Mouse (Mus musculus): ENCODE measurements around the gene Ythdf2. TPM values are rescaled to one million over a fixed set of nuclear protein-coding genes. Genes with fewer than 3 reads are reported as not detected.

Ythdf2 gene
- polyA plus RNA-seq, 1 experiment = 24.5 TPM

- H3K4me3 ChIP-seq (ENCODE audit: insufficient read depth, poor library complexity, severe bottlenecking) = no peak within 1 kb of the TSS
- no peaks in the 10 kb centered on the region for H3K36me3 ChIP-seq (ENCODE audit: control insufficient read depth, insufficient read depth)
- H3ac ChIP-seq (ENCODE audit: control insufficient read depth, insufficient read length, low read depth) = no peak within 1 kb of the TSS
- H3K79me2 ChIP-seq (ENCODE audit: control insufficient read depth, insufficient read depth) = no peaks in the 10 kb centered on the region
- TF ChIP-seq MAX (IDR thresholded peaks at IDR 0.05) (no peak), USF1 (IDR thresholded peaks at IDR 0.05; ENCODE audit: low read depth) (no peak), CEBPB (IDR thresholded peaks at IDR 0.05; ENCODE audit: low read depth) (no peak), MYOD1 (IDR thresholded peaks at IDR 0.05; ENCODE audit: control insufficient read depth, insufficient read length, low read depth) (no peak), FOSL1 (IDR thresholded peaks at IDR 0.05; ENCODE audit: insufficient read depth, low read length, poor library complexity, severe bottlenecking) (no peak), CTCF (IDR thresholded peaks at IDR 0.05; ENCODE audit: control insufficient read depth, insufficient read depth, insufficient read length) (no peak), MYOG (IDR thresholded peaks at IDR 0.05; ENCODE audit: control insufficient read depth, extremely low read depth, insufficient read length) (no peak)
- no peaks in the 10 kb centered on the region for H3K79me3 ChIP-seq (ENCODE audit: low read depth)
- H3K27me3 ChIP-seq (ENCODE audit: control insufficient read depth, insufficient read depth, insufficient read length) = peaks cover 49% of the 10 kb centered on the region
Observed at GRCm38 (mm10) chr4:132144080-132144841, 67.8 kb downstream of the Ythdf2 start, which contains the start of gene Oprd1. Gene Oprd1 (minus strand): TSS chr4:132144486.

GRCm38 (mm10) chr4:132138640-132139039 is 73.5 kb downstream of the Ythdf2 start:
- H3K79me3 ChIP-seq (ENCODE audit: low read depth) = no peaks in the 10 kb centered on the region
- H3K27me3 ChIP-seq (ENCODE audit: control insufficient read depth, insufficient read depth, insufficient read length) = peaks cover 31% of the 10 kb centered on the region
- TF ChIP-seq CEBPB (IDR thresholded peaks at IDR 0.05; ENCODE audit: low read depth) = no peak
- TF ChIP-seq CTCF (IDR thresholded peaks at IDR 0.05; ENCODE audit: control insufficient read depth, insufficient read depth, insufficient read length) = no peak
- TF ChIP-seq MYOG (IDR thresholded peaks at IDR 0.05; ENCODE audit: control insufficient read depth, extremely low read depth, insufficient read length) = no peak
- no peak for TF ChIP-seq USF1 (IDR thresholded peaks at IDR 0.05; ENCODE audit: low read depth)
- no peaks in the 10 kb centered on the region for H3K36me3 ChIP-seq (ENCODE audit: control insufficient read depth, insufficient read depth)
- no peaks in the 10 kb centered on the region for H3K79me2 ChIP-seq (ENCODE audit: control insufficient read depth, insufficient read depth)
- H3ac ChIP-seq (ENCODE audit: control insufficient read depth, insufficient read length, low read depth) = no peak overlapping the region
- no peak overlapping the region for H3K4me3 ChIP-seq (ENCODE audit: insufficient read depth, poor library complexity, severe bottlenecking)

- Histone ChIP-seq H3ac (ENCODE audit: control insufficient read depth, insufficient read length, low read depth) (no peak overlapping the region), H3K79me3 (ENCODE audit: low read depth) (no peaks in the 10 kb centered on the region), H3K79me2 (ENCODE audit: control insufficient read depth, insufficient read depth) (no peaks in the 10 kb centered on the region), H3K27me3 (ENCODE audit: control insufficient read depth, insufficient read depth, insufficient read length) (peaks cover 17% of the 10 kb centered on the region), H3K4me3 (ENCODE audit: insufficient read depth, poor library complexity, severe bottlenecking) (no peak overlapping the region), H3K36me3 (ENCODE audit: control insufficient read depth, insufficient read depth) (no peaks in the 10 kb centered on the region)
- TF ChIP-seq USF1 (IDR thresholded peaks at IDR 0.05; ENCODE audit: low read depth) (no peak), MAX (IDR thresholded peaks at IDR 0.05) (no peak), MYOG (IDR thresholded peaks at IDR 0.05; ENCODE audit: control insufficient read depth, extremely low read depth, insufficient read length) (no peak), MYOD1 (IDR thresholded peaks at IDR 0.05; ENCODE audit: control insufficient read depth, insufficient read length, low read depth) (no peak), CTCF (IDR thresholded peaks at IDR 0.05; ENCODE audit: control insufficient read depth, insufficient read depth, insufficient read length) (no peak), CEBPB (IDR thresholded peaks at IDR 0.05; ENCODE audit: low read depth) (no peak), FOSL1 (IDR thresholded peaks at IDR 0.05; ENCODE audit: insufficient read depth, low read length, poor library complexity, severe bottlenecking) (no peak)
Observed at GRCm38 (mm10) chr4:132137013-132137412, 75.1 kb downstream of the Ythdf2 start.

Small RNAs within 50 kb of the gene (microRNA-seq; reads per million reads assigned to microRNA genes)
- gene Gm22033 (ENCODE audit: borderline microRNAs expressed) = not detected

Other genes starting within 250 kb of the Ythdf2 start
- gene Gm10300, start 137.6 kb downstream of the Ythdf2 start, polyA plus RNA-seq (2012; fragmentation: generic; extraction: Trizol) = not detected
- gene Epb41, start 137.0 kb downstream of the Ythdf2 start, polyA plus RNA-seq (2012; fragmentation: generic; extraction: Trizol) = 7.1 TPM
- 0.09 TPM for gene Oprd1, start 67.8 kb downstream of the Ythdf2 start, polyA plus RNA-seq (2012; fragmentation: generic; extraction: Trizol)
- 13.0 TPM for gene Gmeb1, start 49.3 kb upstream of the Ythdf2 start, polyA plus RNA-seq (2012; fragmentation: generic; extraction: Trizol)
- gene Taf12, start 62.1 kb upstream of the Ythdf2 start, polyA plus RNA-seq (2012; fragmentation: generic; extraction: Trizol) = 29.7 TPM
- gene Rab42, start 91.1 kb upstream of the Ythdf2 start, polyA plus RNA-seq (2012; fragmentation: generic; extraction: Trizol) = 0.42 TPM
- gene Trnau1ap, start 117.2 kb upstream of the Ythdf2 start, polyA plus RNA-seq (2012; fragmentation: generic; extraction: Trizol) = 55.1 TPM
- 110 TPM for gene Rcc1, start 141.3 kb upstream of the Ythdf2 start, polyA plus RNA-seq (2012; fragmentation: generic; extraction: Trizol)
- gene Phactr4, start 210.2 kb upstream of the Ythdf2 start, polyA plus RNA-seq (2012; fragmentation: generic; extraction: Trizol) = 21.8 TPM

Measured in C2C12 (cell line).